Mouse (Mus musculus) left cerebral cortex, adult 18-20 months (tissue): Measurements from ENCODE around the gene Gpx2. TPM values are rescaled to one million over a fixed set of nuclear protein-coding genes. Genes with fewer than 3 reads are reported as not detected.

Experiments
- DNase-seq, 2 experiments: peaks; one replicate each; pipeline ENCODE4 v3.0.0; 2021 to 2022; ENCODE audit warnings: low spot score in 2 of 2, mixed read lengths in 1 of 2
- long read RNA-seq, 2 experiments: library from polyadenylated mRNA; stranded (forward); transcript quantifications; one replicate each; pipeline ENCODE4 v2.0.0; 2021
- total RNA-seq, 2 experiments: library from RNA; stranded (reverse); gene quantifications; 2 replicates each; pipeline ENCODE4 v1.2.3; 2021

Gpx2 gene
- total RNA-seq = under 1 TPM; 0.35 to 0.37 TPM
- long read RNA-seq, experiment 1 = 0 reads
- long read RNA-seq, experiment 2 = 0 reads

GRCm38 (mm10) chr12:76795350-76795749 lies at the start of gene Gpx2:
TSS of gene Gpx2 (minus strand) at chr12:76795554.
- DNase-seq = no peak

GRCm38 (mm10) chr12:76844346-76845061 lies 49.1 kb upstream of the Gpx2 start:
- DNase-seq = no peak

GRCm38 (mm10) chr12:76840081-76840480 lies 44.7 kb upstream of the Gpx2 start:
- DNase-seq = no peak

- DNase-seq = no peak
Observed at GRCm38 (mm10) chr12:76839298-76839697, 43.9 kb upstream of the Gpx2 start.

GRCm38 (mm10) chr12:76837844-76838650 lies 42.7 kb upstream of the Gpx2 start:
- no peak for DNase-seq

- DNase-seq = peak; percentile 99
Observed at GRCm38 (mm10) chr12:76837101-76837843, 41.9 kb upstream of the Gpx2 start.

- DNase-seq = no peak
Observed at GRCm38 (mm10) chr12:76832704-76833103, 37.4 kb upstream of the Gpx2 start.

GRCm38 (mm10) chr12:76825283-76825682 lies 29.9 kb upstream of the Gpx2 start:
- no peak for DNase-seq

GRCm38 (mm10) chr12:76822651-76823041 lies 27.3 kb upstream of the Gpx2 start, which contains the start of gene Rab15:
TSS of gene Rab15 (minus strand) at chr12:76822908.
- no peak for DNase-seq

GRCm38 (mm10) chr12:76822002-76822650 lies 26.8 kb upstream of the Gpx2 start:
- peak; percentile 36 to 67 for DNase-seq

- DNase-seq = no peak
Observed at GRCm38 (mm10) chr12:76820615-76821014, 25.3 kb upstream of the Gpx2 start.

- DNase-seq = no peak
Observed at GRCm38 (mm10) chr12:76819816-76820215, 24.5 kb upstream of the Gpx2 start.

- peak; percentile 84 to 90 for DNase-seq
Observed at GRCm38 (mm10) chr12:76818908-76819307, 23.6 kb upstream of the Gpx2 start.

GRCm38 (mm10) chr12:76818120-76818519 lies 22.8 kb upstream of the Gpx2 start:
- no peak for DNase-seq

GRCm38 (mm10) chr12:76817176-76817575 lies 21.8 kb upstream of the Gpx2 start:
- DNase-seq = no peak

- no peak for DNase-seq
Observed at GRCm38 (mm10) chr12:76816720-76817119, 21.4 kb upstream of the Gpx2 start.

GRCm38 (mm10) chr12:76814120-76814519 lies 18.8 kb upstream of the Gpx2 start:
- no peak for DNase-seq

GRCm38 (mm10) chr12:76813543-76813942 lies 18.2 kb upstream of the Gpx2 start:
- no peak for DNase-seq

GRCm38 (mm10) chr12:76811006-76811405 lies 15.7 kb upstream of the Gpx2 start:
- DNase-seq = no peak

GRCm38 (mm10) chr12:76810491-76810890 lies 15.1 kb upstream of the Gpx2 start:
- DNase-seq = no peak

- peak; percentile 60 to 72 for DNase-seq
Observed at GRCm38 (mm10) chr12:76807796-76808195, 12.4 kb upstream of the Gpx2 start.
